Comparison of ENCODE assay signal across 8 mouse cellular contexts in the genomic region with DNA sequence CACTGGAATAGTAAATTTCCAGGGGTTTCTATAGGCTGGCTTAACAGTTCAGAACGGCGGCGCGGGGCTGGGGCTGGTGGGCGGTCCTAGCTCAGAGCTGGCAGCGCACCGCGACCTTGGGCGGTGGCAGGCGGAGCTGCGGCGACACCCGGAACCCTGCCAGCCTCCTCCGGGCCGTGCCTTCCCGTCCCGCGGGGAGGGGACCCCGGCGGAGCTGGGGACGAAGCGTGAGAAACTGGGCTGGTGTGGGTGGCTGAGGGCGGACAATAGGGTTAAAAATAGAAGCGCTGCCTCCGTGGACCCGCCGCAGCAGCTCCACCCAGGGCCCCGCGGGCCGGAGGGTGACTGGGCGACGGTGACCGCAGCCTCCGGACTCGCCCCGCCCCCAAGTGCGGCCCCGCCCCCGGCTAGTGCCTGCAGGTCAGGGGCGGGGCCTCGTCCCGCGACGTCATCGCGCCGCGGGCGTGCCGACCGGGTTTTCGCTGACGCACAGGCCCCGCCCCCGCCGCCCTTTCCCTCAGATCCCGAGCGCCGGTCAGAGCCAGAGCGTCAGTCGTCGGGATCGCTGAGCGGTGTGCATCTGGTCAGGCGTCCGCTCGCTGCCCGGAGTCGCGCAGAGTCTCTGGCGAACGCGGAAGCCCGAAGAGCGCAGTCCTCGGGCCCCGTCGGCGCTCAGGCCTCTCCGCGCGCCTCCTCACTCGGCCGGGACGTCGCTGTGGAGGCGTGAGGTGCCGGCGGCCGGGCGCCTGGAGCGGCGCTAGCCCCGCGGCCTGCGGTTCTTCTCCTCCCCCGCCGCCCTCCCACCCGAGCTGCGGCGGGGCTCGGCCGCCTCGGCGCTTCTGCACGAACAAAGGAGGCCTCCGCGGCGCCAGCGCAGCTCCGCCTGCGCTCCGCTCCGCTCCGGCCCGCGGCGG. TPM values are rescaled to one million over a fixed set of nuclear protein-coding genes. Genes with fewer than 3 reads are reported as not detected.
DNase-seq lines count a peak whose midpoint lies in the region; ATAC-seq and TF ChIP-seq lines count a peak whose summit lies in the region.

A gene (plus strand): TSS at position 538 of the 914 bp plus-strand sequence.

- peaks cover 25% of the 10 kb centered on the region for H3K4me1 ChIP-seq in hindbrain, embryonic 14.5 days (replicated peaks; ENCODE audit: control insufficient read depth, insufficient read depth, low read length)

- DNase-seq in Patski (ENCODE audit: low read depth, low spot score) = peak; percentile 79
- peak; percentile 100 for DNase-seq in cerebellum, postnatal 14 days
- DNase-seq in frontal cortex, postnatal 25 days (ENCODE audit: low spot score in 2 of 2) = peak; percentile 97
- peak; percentile 99 for DNase-seq in hindbrain, embryonic 14.5 days (ENCODE audit: low spot score)
- peak; percentile 96 to 97 for DNase-seq in layer of hippocampus, postnatal 36 days
- DNase-seq in lung, postnatal 36 days = peak; percentile 99
- peak; percentile 97 for DNase-seq in retina, postnatal 1 day
- peak; percentile 97 for DNase-seq in urinary bladder, adult 18-20 months (ENCODE audit: low spot score in 2 of 2)

- no peaks in the 10 kb centered on the region for H3K9me3 ChIP-seq in hindbrain, embryonic 14.5 days (ENCODE audit: control insufficient read depth, low read length)

- peaks cover 7% of the 10 kb centered on the region for H3K36me3 ChIP-seq in hindbrain, embryonic 14.5 days (replicated peaks; ENCODE audit: control insufficient read depth, insufficient read depth)

- WGBS in hindbrain, embryonic 14.5 days = under 1% methylated on average over 100 of the region's 118 CpGs

- peak within 1 kb of the TSS; percentile 99 for H3K4me3 ChIP-seq in hindbrain, embryonic 14.5 days (replicated peaks; ENCODE audit: low read length)

- peak within 1 kb of the TSS; percentile 100 for H3K27ac ChIP-seq in hindbrain, embryonic 14.5 days

- H3K4me2 ChIP-seq in hindbrain, embryonic 14.5 days (replicated peaks) = peak within 1 kb of the TSS; percentile 75

- peak within 1 kb of the TSS; percentile 99 for H3K9ac ChIP-seq in hindbrain, embryonic 14.5 days

- in situ Hi-C loops in Patski (cut with MboI; ENCODE audit: low pct_unique_long_range_greater_than_20kb) = loop anchor here (5.0 kb wide), 3 partner anchors 115 to 235 kb away; no protein-coding TSS in a partner anchor

- TF ChIP-seq CTCF in Patski (IDR thresholded peaks at IDR 0.05) = no peak

- CTCF ChIA-PET in Patski (lab: Charles Lee) = no interaction called here

- ATAC-seq in Patski = peak; percentile 92
- peak; percentile 95 for ATAC-seq in hindbrain, embryonic 14.5 days (ENCODE audit: low FRiP score)

- POLR2A ChIA-PET in Patski (lab: Charles Lee) = interaction anchor here (0.6 to 3.8 kb wide), 10 partner anchors 36 to 235 kb away, joined by 3 to 28 read pairs (median 3); no protein-coding TSS in a partner anchor

- no peaks in the 10 kb centered on the region for H3K27me3 ChIP-seq in Patski
- no peaks in the 10 kb centered on the region for H3K27me3 ChIP-seq in hindbrain, embryonic 14.5 days (ENCODE audit: control insufficient read depth, insufficient read depth, low read length)

RNA-seq across cellular contexts. Expression of the gene that starts here (rescaled TPM):
- 150 TPM for polyA plus RNA-seq in Patski (2021)
- 206 and 212 TPM in 2 replicates for polyA plus RNA-seq in hindbrain, embryonic 14.5 days (2014; fragmentation: Nextera tagmentation; extraction: Ambion mirVana)
- 100 to 1,000 TPM; 139 to 144 TPM for total RNA-seq in layer of hippocampus, postnatal 36 days (2021)

Comparison
In these comparisons a context has a peak if more than half of its experiments do, and no peak if none do; other contexts are left out.
1. Peak in every context shown above with its lines: DNase-seq, ATAC-seq, H3K4me3 ChIP-seq and H3K27ac ChIP-seq.